Mouse (Mus musculus): ENCODE measurements at regions not wholly inside any gene's neighbourhood (a gene's known extent, or its start where the extent isn't known, plus 50 kb on each side); places are given as distances from the start of the nearest gene placed in this dataset.
"Not testable (repeated sequence)": the region's sequence is repeated elsewhere in the genome, so short reads cannot be mapped to it uniquely, and the experiment has no call there.

DNA sequence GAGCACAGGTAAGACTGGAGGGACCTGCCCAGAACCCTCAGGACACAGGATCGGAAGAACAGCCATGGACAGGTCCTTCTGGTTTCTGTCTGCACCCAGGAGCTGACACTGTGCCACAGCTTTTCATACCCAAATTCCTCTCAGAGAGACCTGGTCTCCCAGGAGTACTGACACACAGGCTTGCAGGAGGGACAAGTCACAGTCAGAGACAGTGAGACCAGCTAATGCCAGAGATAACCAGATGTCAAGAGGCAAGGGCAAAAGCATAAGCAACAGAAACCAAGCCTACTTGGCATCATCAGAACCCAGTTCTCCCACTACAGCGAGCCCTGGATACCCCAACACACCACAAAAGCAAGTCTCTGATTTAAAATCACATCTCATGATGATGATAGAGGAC lies 122.3 kb downstream of the Gm31371 start:
- TF ChIP-seq POLR2A (IDR thresholded peaks at IDR 0.05; ENCODE audit: low read depth, low read length); CTCF (IDR thresholded peaks at IDR 0.05; ENCODE audit: extremely low read depth, insufficient read length, insufficient replicate concordance, low read depth, low read length): not testable (repeated sequence)

All from small intestine, adult 2 months (tissue).